Mouse (Mus musculus): Measurements from ENCODE around the gene Sla2.
"Not testable (repeated sequence)": the region's sequence is repeated elsewhere in the genome, so short reads cannot be mapped to it uniquely, and the experiment has no call there.

Sla2 gene

DNA sequence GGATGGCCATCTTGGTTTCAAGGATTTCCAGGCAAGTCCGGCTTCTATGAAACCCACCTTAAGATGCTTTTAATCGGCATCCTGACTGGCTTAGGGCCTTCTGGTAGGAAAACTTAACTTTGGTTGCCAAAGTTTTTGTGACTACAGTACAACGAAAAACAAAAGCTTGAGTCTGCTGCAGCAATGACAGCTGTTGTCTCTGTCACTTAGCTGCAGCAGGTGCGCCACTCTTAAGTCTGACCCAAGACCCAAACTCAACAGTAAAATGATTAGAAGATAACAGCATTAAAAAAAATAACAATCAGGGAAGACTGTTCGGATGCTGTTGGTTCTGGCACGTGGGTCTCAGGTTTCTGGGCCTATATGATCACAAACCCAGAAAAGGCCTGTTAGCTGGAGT, 48.2 kb downstream of the Sla2 start:
- DNase-seq = no peak

DNA sequence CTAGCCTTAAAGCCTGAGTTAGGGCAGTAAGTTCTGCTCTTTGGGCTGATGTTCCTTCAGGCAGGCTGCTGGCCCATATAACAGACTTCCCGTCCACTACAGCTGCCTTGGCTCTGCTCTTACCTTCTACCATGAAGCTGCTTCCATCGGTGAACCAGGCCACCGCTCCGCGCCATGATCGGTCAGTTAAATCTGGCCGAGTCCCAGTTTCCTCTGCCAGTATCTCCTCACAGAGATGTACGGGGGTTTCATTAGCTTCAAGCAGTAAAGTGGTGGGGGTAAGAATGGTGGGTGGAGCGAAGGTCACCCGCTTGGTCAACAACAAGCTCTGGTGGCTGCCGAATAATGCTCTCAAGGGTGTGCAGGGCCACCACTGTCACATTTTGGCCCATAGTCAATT, 52.7 kb downstream of the Sla2 start:
- DNase-seq = no peak

DNA sequence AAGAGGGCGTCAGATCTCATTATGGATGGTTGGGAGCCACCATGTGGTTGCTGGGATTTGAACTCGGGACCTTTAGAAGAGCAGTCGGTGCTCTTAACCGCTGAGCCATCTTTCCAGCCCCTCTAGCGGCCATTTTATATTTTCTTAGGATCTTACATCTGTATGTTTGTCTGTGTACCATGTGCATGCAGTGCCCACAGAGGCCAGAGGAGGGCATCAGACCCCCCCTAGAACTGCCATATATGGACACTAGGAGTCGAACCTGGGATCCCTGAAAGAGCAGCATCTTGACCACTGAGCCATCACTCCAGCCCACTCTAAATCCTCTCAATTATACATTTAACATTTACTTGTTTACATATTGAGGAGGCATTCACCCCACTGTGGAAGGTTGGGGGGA, 61.9 kb downstream of the Sla2 start:
- DNase-seq = not testable (repeated sequence)

All from kidney, adult 8-10 months (tissue).